Mouse (Mus musculus) adrenal gland, postnatal 25 days (tissue): ENCODE data around the gene Get4. TPM values are rescaled to one million over a fixed set of nuclear protein-coding genes. Genes with fewer than 3 reads are reported as not detected.
A peak's percentile ranks its signal among the peaks of the same experiment; 100 is the strongest.

Experiments
- DNase-seq: peaks from one replicate; pipeline ENCODE4 v3.0.0; 2021; ENCODE audit warnings: mixed read lengths
- long read RNA-seq: library from polyadenylated mRNA; stranded (forward); transcript quantifications from one replicate; pipeline ENCODE4 v2.0.0, GENCODE M21; 2021
- total RNA-seq: library from RNA; stranded (reverse); gene quantifications from 2 replicates; pipeline ENCODE4 v1.2.3, GENCODE M21; 2021

The Get4 gene
- total RNA-seq, result 75.7 and 104 TPM in 2 replicates
- long read RNA-seq, transcript Get4-202 (9 exons, 1,180 nt), result minor isoform, 6 of 150 reads
- long read RNA-seq, transcript Get4-201 (9 exons, 2,107 nt), result major isoform, 110 of 150 reads
- long read RNA-seq, partial matches to known transcripts, result 8 of 150 reads
- long read RNA-seq, other reads (novel, unspliced or antisense), result 24 of 150 reads

GRCm38 (mm10) chr5:139252081-139252909, at the start of gene Get4:
TSS of gene Get4 (plus strand) at chr5:139252324.
- peak; percentile 99 for DNase-seq

GRCm38 (mm10) chr5:139203312-139203711, 48.8 kb upstream of the Get4 start:
- no peak for DNase-seq

GRCm38 (mm10) chr5:139206081-139206480, 46.0 kb upstream of the Get4 start:
- no peak for DNase-seq

- no peak for DNase-seq
These were observed 45.6 kb upstream of the Get4 start for GRCm38 (mm10) chr5:139206525-139206924.

- DNase-seq, result no peak
These were observed 43.9 kb upstream of the Get4 start for GRCm38 (mm10) chr5:139208183-139208582.

GRCm38 (mm10) chr5:139208871-139209684, 43.0 kb upstream of the Get4 start:
- no peak for DNase-seq

- no peak for DNase-seq
These were observed 42.5 kb upstream of the Get4 start for GRCm38 (mm10) chr5:139209685-139210026.

- no peak for DNase-seq
These were observed 40.3 kb upstream of the Get4 start for GRCm38 (mm10) chr5:139211737-139212385.

GRCm38 (mm10) chr5:139214298-139214697, 37.8 kb upstream of the Get4 start:
- no peak for DNase-seq

GRCm38 (mm10) chr5:139215184-139215583, 36.9 kb upstream of the Get4 start:
- DNase-seq, result peak; percentile 44

GRCm38 (mm10) chr5:139216121-139216520, 36.0 kb upstream of the Get4 start:
- DNase-seq, result no peak

GRCm38 (mm10) chr5:139216774-139217173, 35.4 kb upstream of the Get4 start:
- no peak for DNase-seq

GRCm38 (mm10) chr5:139220006-139220515, 32.1 kb upstream of the Get4 start:
- DNase-seq, result no peak

- DNase-seq, result no peak
These were observed 31.5 kb upstream of the Get4 start for GRCm38 (mm10) chr5:139220610-139221009.

GRCm38 (mm10) chr5:139223331-139223730, 28.8 kb upstream of the Get4 start:
- no peak for DNase-seq

GRCm38 (mm10) chr5:139227236-139227635, 24.9 kb upstream of the Get4 start:
- DNase-seq, result no peak

GRCm38 (mm10) chr5:139227645-139228044, 24.5 kb upstream of the Get4 start:
- DNase-seq, result no peak

- no peak for DNase-seq
These were observed 23.8 kb upstream of the Get4 start for GRCm38 (mm10) chr5:139228318-139228717.

- DNase-seq, result no peak
These were observed 22.4 kb upstream of the Get4 start for GRCm38 (mm10) chr5:139229716-139230115.

- DNase-seq, result no peak
These were observed 20.0 kb upstream of the Get4 start for GRCm38 (mm10) chr5:139232083-139232482.

GRCm38 (mm10) chr5:139234423-139234822, 17.7 kb upstream of the Get4 start:
- no peak for DNase-seq

- no peak for DNase-seq
These were observed 14.7 kb upstream of the Get4 start for GRCm38 (mm10) chr5:139237436-139237835.
